Mouse (Mus musculus) forebrain, embryonic 12.5 days (tissue): ENCODE measurements at regions not wholly inside any gene's neighbourhood (a gene's known extent, or its start where the extent isn't known, plus 50 kb on each side); places are given as distances from the start of the nearest gene placed in this dataset.

Source experiments
- ATAC-seq: fragments of 200-750 bp; cut with Nextera tagmentation; 2 replicates; pipeline ENCODE4 v1.8.0; 2017; ENCODE audit warnings: moderate TSS enrichment; ENCODE audit not compliant: low FRiP score
- H3K27ac ChIP-seq: fragments of 300-500 bp; sonication (generic); 2 replicates; pipeline ENCODE4 v1.5.1; 2016; ENCODE audit warnings: mild to moderate bottlenecking
- H3K27me3 ChIP-seq: fragments of 300-500 bp; sonication (generic); 2 replicates; pipeline ENCODE4 v1.6.1; 2016; ENCODE audit warnings: mild to moderate bottlenecking
- H3K36me3 ChIP-seq: fragments of 300-500 bp; sonication (generic); replicated peaks from 2 replicates; pipeline ENCODE4 v1.6.1; 2016; ENCODE audit warnings: mild to moderate bottlenecking
- H3K4me1 ChIP-seq: fragments of 300-500 bp; sonication (generic); 2 replicates; pipeline ENCODE4 v1.6.1; 2016
- H3K4me2 ChIP-seq: fragments of 300-500 bp; sonication (generic); 2 replicates; pipeline ENCODE4 v1.6.1; 2016; ENCODE audit warnings: mild to moderate bottlenecking, moderate library complexity
- H3K4me3 ChIP-seq: fragments of 300-500 bp; sonication (generic); replicated peaks from 2 replicates; pipeline ENCODE4 v1.5.1; 2016; ENCODE audit warnings: mild to moderate bottlenecking
- H3K9ac ChIP-seq: fragments of 300-500 bp; sonication (generic); 2 replicates; pipeline ENCODE4 v1.6.1; 2016; ENCODE audit warnings: mild to moderate bottlenecking
- H3K9me3 ChIP-seq: fragments of 300-500 bp; sonication (generic); 2 replicates; pipeline ENCODE4 v1.6.1; 2016
- WGBS: fragments of 180-500 bp; shearing (Covaris S2); methylation state at CpG from one replicate; pipeline ENCODE4 v1.1.7; 2016; 5-methylcytosine and 5-hydroxymethylcytosine counted together

GRCm38 (mm10) chr8:127662776-127663499 lies 599.2 kb downstream of the Pard3 start:
- Histone ChIP-seq H3K27ac (no peak overlapping the region), H3K9ac (no peak overlapping the region), H3K4me3 (no peak overlapping the region), H3K27me3 (no peaks in the 10 kb centered on the region), H3K36me3 (no peaks in the 10 kb centered on the region), H3K4me2 (no peak overlapping the region), H3K9me3 (no peaks in the 10 kb centered on the region), H3K4me1 (no peaks in the 10 kb centered on the region)
- no peak for ATAC-seq
- 90% methylated on average over 2 of the region's 2 CpGs for WGBS

DNA sequence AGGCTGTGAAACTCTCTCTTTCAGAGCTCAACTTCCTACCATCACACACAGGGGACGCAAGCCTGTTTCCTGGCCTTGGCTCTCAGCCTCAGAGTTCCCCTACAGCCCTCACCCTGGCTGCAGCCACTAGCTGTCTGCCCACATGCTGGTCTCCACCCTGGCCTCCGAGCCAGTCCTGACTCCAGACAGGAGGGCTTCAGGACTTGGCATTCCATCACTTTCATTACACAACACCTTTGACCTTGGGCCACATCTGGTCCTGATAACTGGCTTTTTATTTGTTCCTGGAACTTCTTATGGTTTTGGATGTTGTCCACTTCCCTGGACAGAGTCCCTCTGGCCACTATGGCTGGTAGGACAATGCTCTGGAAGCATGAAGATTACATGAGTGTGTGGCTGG lies 602.9 kb downstream of the Pard3 start:
- Histone ChIP-seq H3K4me1 (no peaks in the 10 kb centered on the region), H3K9me3 (no peaks in the 10 kb centered on the region), H3K27me3 (no peaks in the 10 kb centered on the region), H3K36me3 (no peaks in the 10 kb centered on the region), H3K27ac (no peak overlapping the region), H3K4me2 (no peak overlapping the region), H3K9ac (no peak overlapping the region), H3K4me3 (no peak overlapping the region)
- 80% methylated on average over 2 of the region's 2 CpGs for WGBS
- no peak for ATAC-seq

DNA sequence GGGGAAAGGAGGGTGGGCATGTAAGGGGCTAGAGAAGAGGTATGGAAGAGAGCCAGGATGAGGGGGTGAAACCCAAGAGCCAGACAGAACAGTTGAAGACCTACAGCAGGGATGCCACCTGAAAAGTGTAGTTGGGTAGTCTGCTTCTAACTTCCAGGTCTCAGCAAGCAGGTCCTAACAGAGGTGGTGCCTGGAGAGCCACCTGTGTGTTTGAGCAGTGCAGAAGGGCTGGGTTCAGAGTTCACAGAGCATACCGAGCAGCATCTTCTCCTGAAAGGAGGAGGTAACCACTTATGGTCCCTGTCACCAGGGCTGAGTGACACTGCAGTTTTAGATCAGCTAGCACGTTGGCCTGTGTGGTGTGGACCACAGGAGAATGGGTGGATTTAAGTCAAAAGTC lies 605.3 kb downstream of the Pard3 start:
- no peak overlapping the region for H3K4me3 ChIP-seq
- WGBS = 67% methylated on average over 2 of the region's 2 CpGs
- no peak for ATAC-seq

DNA sequence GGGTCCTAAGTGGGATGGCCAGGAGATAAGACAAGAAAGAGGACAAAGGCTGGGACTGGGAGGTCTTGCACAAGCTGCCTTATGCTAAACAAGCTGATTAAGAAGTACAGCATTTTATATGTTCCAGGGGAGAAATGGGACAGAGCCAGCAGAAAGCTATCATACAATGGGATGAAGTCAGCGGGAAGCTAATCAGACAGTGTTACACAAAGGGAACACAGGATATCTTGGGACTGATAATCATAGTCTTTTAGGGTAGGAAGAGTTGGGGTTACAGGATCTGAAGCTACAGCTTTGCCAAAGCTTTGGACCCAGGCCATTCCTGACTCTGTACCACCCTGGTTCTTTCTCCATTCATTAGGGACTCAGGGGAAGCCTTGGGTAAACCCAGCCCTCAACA lies 610.4 kb downstream of the Pard3 start:
- H3K4me2 ChIP-seq = no peak overlapping the region
- WGBS = 91% methylated on average over 1 of the region's 1 CpGs
- no peak overlapping the region for H3K9ac ChIP-seq
- no peak overlapping the region for H3K4me3 ChIP-seq
- no peaks in the 10 kb centered on the region for H3K27me3 ChIP-seq
- H3K27ac ChIP-seq = no peak overlapping the region
- no peaks in the 10 kb centered on the region for H3K36me3 ChIP-seq
- no peaks in the 10 kb centered on the region; the same call in 1 of the 2 replicates for H3K4me1 ChIP-seq
- no peaks in the 10 kb centered on the region for H3K9me3 ChIP-seq
- no peak for ATAC-seq

More for the DNA sequence above, 605.3 kb downstream of the Pard3 start:
- Histone ChIP-seq H3K4me2 (no peak overlapping the region), H3K36me3 (no peaks in the 10 kb centered on the region), H3K4me1 (no peaks in the 10 kb centered on the region), H3K9me3 (no peaks in the 10 kb centered on the region), H3K27me3 (no peaks in the 10 kb centered on the region), H3K27ac (no peak overlapping the region), H3K9ac (no peak overlapping the region)

- WGBS = 91% methylated on average over 4 of the region's 4 CpGs
- H3K4me2 ChIP-seq = no peak overlapping the region
- ATAC-seq = no peak
- no peak overlapping the region for H3K9ac ChIP-seq
- no peak overlapping the region for H3K27ac ChIP-seq
- no peaks in the 10 kb centered on the region for H3K27me3 ChIP-seq
- no peaks in the 10 kb centered on the region; the same call in 1 of the 2 replicates for H3K4me1 ChIP-seq
- H3K9me3 ChIP-seq = no peaks in the 10 kb centered on the region
- no peak overlapping the region for H3K4me3 ChIP-seq
- H3K36me3 ChIP-seq = no peaks in the 10 kb centered on the region
Measured at GRCm38 (mm10) chr8:127675377-127675776, 611.7 kb downstream of the Pard3 start.

- Histone ChIP-seq H3K4me2 (no peak overlapping the region), H3K27me3 (no peaks in the 10 kb centered on the region), H3K9me3 (no peaks in the 10 kb centered on the region), H3K27ac (no peak overlapping the region), H3K9ac (no peak overlapping the region), H3K36me3 (no peaks in the 10 kb centered on the region), H3K4me1 (no peaks in the 10 kb centered on the region; the same call in 1 of the 2 replicates), H3K4me3 (no peak overlapping the region)
- ATAC-seq = no peak
- WGBS = 78% methylated on average over 3 of the region's 3 CpGs
Measured at GRCm38 (mm10) chr8:127680205-127680604, 616.5 kb downstream of the Pard3 start.

DNA sequence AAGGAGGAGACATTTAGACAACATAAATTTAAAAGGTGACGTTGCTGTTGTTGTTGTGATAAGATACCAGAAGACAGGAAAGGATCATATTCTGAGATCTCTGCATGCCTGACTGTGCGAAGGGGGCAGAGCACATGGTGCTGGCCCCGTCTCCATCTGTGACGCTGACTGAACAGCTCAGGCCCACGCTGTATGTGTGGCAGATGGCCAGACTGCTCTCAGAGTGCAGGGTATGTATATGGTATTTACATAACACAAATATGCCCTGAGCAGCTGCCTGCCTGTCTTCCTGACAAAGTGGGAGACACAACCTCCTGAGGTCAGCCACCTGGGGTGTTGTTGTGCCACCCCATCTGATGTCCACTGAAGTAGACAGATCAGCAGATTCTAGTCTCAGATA lies 620.5 kb downstream of the Pard3 start:
- Histone ChIP-seq H3K4me1 (no peaks in the 10 kb centered on the region), H3K4me3 (no peak overlapping the region), H3K36me3 (no peaks in the 10 kb centered on the region), H3K9me3 (no peaks in the 10 kb centered on the region), H3K27ac (no peak overlapping the region), H3K27me3 (no peaks in the 10 kb centered on the region), H3K4me2 (no peak overlapping the region), H3K9ac (no peak overlapping the region)
- 71% methylated on average over 5 of the region's 5 CpGs for WGBS
- ATAC-seq = peak; percentile 77; the same call in 1 of the 2 replicates

- Histone ChIP-seq H3K36me3 (no peaks in the 10 kb centered on the region), H3K27me3 (no peaks in the 10 kb centered on the region), H3K9me3 (no peaks in the 10 kb centered on the region), H3K27ac (no peak overlapping the region), H3K4me1 (no peaks in the 10 kb centered on the region), H3K4me2 (no peak overlapping the region), H3K4me3 (no peak overlapping the region), H3K9ac (no peak overlapping the region)
- 76% methylated on average over 4 of the region's 4 CpGs for WGBS
- no peak for ATAC-seq
Measured at GRCm38 (mm10) chr8:127690792-127691191, 627.1 kb downstream of the Pard3 start.

GRCm38 (mm10) chr8:127698404-127698803 lies 634.7 kb downstream of the Pard3 start:
- Histone ChIP-seq H3K27ac (no peak overlapping the region), H3K4me3 (no peak overlapping the region), H3K9me3 (no peaks in the 10 kb centered on the region), H3K27me3 (no peaks in the 10 kb centered on the region), H3K9ac (no peak overlapping the region), H3K4me2 (no peak overlapping the region), H3K4me1 (no peaks in the 10 kb centered on the region), H3K36me3 (no peaks in the 10 kb centered on the region)
- WGBS = 98% methylated on average over 4 of the region's 4 CpGs
- ATAC-seq = no peak

DNA sequence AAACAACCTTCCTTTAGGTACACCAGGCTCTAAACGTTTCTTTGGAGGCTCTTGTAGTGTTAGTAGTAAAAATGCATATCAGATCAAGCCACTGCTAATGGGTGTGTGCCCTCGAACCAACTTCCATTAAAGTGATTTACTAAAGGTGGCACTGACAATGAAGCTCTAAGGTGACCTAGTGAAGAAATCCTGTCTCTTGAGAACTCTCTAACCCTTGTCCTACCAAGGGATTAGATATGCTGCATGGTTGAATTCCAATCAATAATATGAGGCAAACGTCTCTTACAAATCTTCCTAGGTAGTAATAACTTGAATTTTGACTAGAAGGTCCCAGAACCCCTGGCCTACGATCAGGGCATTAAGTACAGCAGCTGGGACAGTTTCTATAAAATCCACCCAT lies 640.7 kb downstream of the Pard3 start:
- Histone ChIP-seq H3K27me3 (no peaks in the 10 kb centered on the region), H3K4me1 (no peaks in the 10 kb centered on the region; the same call in 1 of the 2 replicates), H3K9ac (no peak overlapping the region), H3K27ac (no peak overlapping the region), H3K4me2 (no peak overlapping the region), H3K36me3 (no peaks in the 10 kb centered on the region), H3K4me3 (no peak overlapping the region), H3K9me3 (no peaks in the 10 kb centered on the region)
- 84% methylated on average over 4 of the region's 4 CpGs for WGBS
- ATAC-seq = no peak

DNA sequence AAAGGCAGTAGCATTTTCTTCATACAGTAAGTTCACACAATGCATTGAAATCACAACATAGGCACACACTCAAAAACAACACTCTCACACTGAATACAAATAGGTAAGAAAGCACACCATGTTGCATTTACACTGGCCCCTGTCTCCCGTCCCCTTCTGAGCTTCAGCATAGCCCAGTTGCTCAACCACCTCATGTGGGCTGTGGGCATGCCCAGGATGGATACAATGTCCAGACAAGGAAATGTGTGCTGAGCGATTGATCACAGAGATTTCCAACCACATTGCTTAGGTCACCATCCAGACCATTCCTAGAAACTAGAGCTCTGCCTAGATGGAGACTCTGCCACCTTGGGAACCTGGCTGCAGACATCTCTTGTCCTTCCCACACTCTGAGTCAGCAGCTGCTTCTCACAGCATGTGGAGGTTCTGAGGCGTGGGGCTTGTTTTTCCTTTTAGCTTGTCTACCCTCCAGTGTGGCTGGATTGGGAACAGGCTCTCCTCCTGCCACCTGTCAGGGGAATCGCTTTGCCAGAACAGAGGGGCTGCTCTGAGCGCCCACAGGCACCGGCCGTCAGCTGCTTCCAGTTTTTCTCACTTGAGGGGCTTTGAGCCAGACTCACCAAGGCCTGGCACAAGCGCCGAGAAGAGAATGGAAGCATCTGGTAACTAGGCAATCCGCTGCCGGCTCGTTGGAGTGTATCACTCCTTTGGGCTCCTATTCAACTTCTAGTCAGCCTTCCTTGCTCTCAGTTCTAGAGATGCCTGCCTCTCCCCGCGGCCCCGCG lies 642.5 kb downstream of the Pard3 start:
- WGBS = 55% methylated on average over 16 of the region's 16 CpGs
- Histone ChIP-seq H3K9ac (no peak overlapping the region), H3K4me2 (no peak overlapping the region)

GRCm38 (mm10) chr8:127709439-127709838 lies 645.7 kb downstream of the Pard3 start:
- Histone ChIP-seq H3K4me2 (no peak overlapping the region), H3K9me3 (no peaks in the 10 kb centered on the region), H3K9ac (no peak overlapping the region), H3K27me3 (0 out of 2 replicates have a peak, but pooled peaks cover under 1% of the 10 kb centered on the region), H3K27ac (no peak overlapping the region), H3K4me1 (no peaks in the 10 kb centered on the region; the same call in 1 of the 2 replicates), H3K4me3 (no peak overlapping the region), H3K36me3 (no peaks in the 10 kb centered on the region)
- WGBS = 92% methylated on average over 5 of the region's 5 CpGs
- no peak for ATAC-seq

More for the DNA sequence above, 642.5 kb downstream of the Pard3 start:
- Histone ChIP-seq H3K27me3 (no peaks in the 10 kb centered on the region), H3K27ac (0 out of 2 replicates have a peak overlapping the region, but pooled peaks have one; percentile 13), H3K9me3 (no peaks in the 10 kb centered on the region), H3K4me1 (no peaks in the 10 kb centered on the region; the same call in 1 of the 2 replicates), H3K36me3 (no peaks in the 10 kb centered on the region), H3K4me3 (no peak overlapping the region)
- ATAC-seq = peak; percentile 49; the same call in 1 of the 2 replicates
